Mouse (Mus musculus): ENCODE results near the gene Zfp212. TPM values are rescaled to one million over a fixed set of nuclear protein-coding genes. Genes with fewer than 3 reads are reported as not detected.

The Zfp212 gene
- polyA plus RNA-seq, 1 experiment from 2014 or later: 16.8 TPM

Other genes with a start within 250 kb of the Zfp212 start
- gene Pdia4, start 107.0 kb upstream of the Zfp212 start, polyA plus RNA-seq (2016; fragmentation: Nextera tagmentation; extraction: Ambion mirVana): 196 and 221 TPM in 2 replicates
- gene Zfp786, start 89.6 kb upstream of the Zfp212 start, polyA plus RNA-seq (2016; fragmentation: Nextera tagmentation; extraction: Ambion mirVana): 12.8 and 14.8 TPM in 2 replicates
- gene Zfp398, start 84.8 kb upstream of the Zfp212 start, polyA plus RNA-seq (2016; fragmentation: Nextera tagmentation; extraction: Ambion mirVana): 13.4 and 14.5 TPM in 2 replicates
- gene Zfp282, start 43.3 kb upstream of the Zfp212 start, polyA plus RNA-seq (2016; fragmentation: Nextera tagmentation; extraction: Ambion mirVana): 26.8 and 27.0 TPM in 2 replicates
- 11.0 and 11.2 TPM in 2 replicates for gene Zfp956, start 32.9 kb downstream of the Zfp212 start, polyA plus RNA-seq (2016; fragmentation: Nextera tagmentation; extraction: Ambion mirVana)
- 13.0 and 13.3 TPM in 2 replicates for gene Zfp777, start 128.4 kb downstream of the Zfp212 start, polyA plus RNA-seq (2016; fragmentation: Nextera tagmentation; extraction: Ambion mirVana)
- 29.4 and 30.3 TPM in 2 replicates for gene Zfp746, start 166.1 kb downstream of the Zfp212 start, polyA plus RNA-seq (2016; fragmentation: Nextera tagmentation; extraction: Ambion mirVana)